ENCODE assay signal across 28 mouse cellular contexts in genomic region chr6:33066462-33066861, GRCm38 (mm10). TPM values are rescaled to one million over a fixed set of nuclear protein-coding genes. Genes with fewer than 3 reads are reported as not detected.
DNase-seq lines count a peak whose midpoint lies in the region; ATAC-seq and TF ChIP-seq lines count a peak whose summit lies in the region.
"Had no signal": no experiment of that assay in that cellular context is flagged by ENCODE, and none has a peak within 500 bp of the region (broad histone marks: within the 10 kb centered on the region; RNA-seq: fewer than 3 reads in every experiment).

No protein-coding gene starts in this region.

- H3K4me1 ChIP-seq in forebrain, postnatal 0 days (ENCODE audit: insufficient read depth): no peaks in the 10 kb centered on the region
- no peaks in the 10 kb centered on the region for H3K4me1 ChIP-seq in forebrain, embryonic 10.5 days
- no peaks in the 10 kb centered on the region for H3K4me1 ChIP-seq in hindbrain, postnatal 0 days (ENCODE audit: insufficient read depth, low read length)
- no peaks in the 10 kb centered on the region for H3K4me1 ChIP-seq in hindbrain, embryonic 14.5 days (replicated peaks; ENCODE audit: control insufficient read depth, insufficient read depth, low read length)
- H3K4me1 ChIP-seq: embryonic facial prominence, embryonic 10.5 days; embryonic facial prominence, embryonic 13.5 days; heart, embryonic 10.5 days; hindbrain, embryonic 12.5 days had no signal

- no peak overlapping the region for H3K4me3 ChIP-seq in forebrain, postnatal 0 days (ENCODE audit: low read depth, low read length)
- no peak overlapping the region for H3K4me3 ChIP-seq in forebrain, embryonic 10.5 days
- H3K4me3 ChIP-seq in hindbrain, postnatal 0 days (ENCODE audit: low read length): no peak overlapping the region
- H3K4me3 ChIP-seq in hindbrain, embryonic 14.5 days (replicated peaks; ENCODE audit: low read length): no peak overlapping the region
- H3K4me3 ChIP-seq: embryonic facial prominence, embryonic 10.5 days; embryonic facial prominence, embryonic 13.5 days; erythroblast, embryonic 14.5 days; heart, adult 2 months; heart, embryonic 10.5 days; hindbrain, embryonic 12.5 days had no signal

- no peak for TF ChIP-seq CTCF in forebrain, postnatal 0 days (IDR thresholded peaks at IDR 0.05; ENCODE audit: low read depth)
- TF ChIP-seq CTCF in hindbrain, postnatal 0 days (IDR thresholded peaks at IDR 0.05; ENCODE audit: low read depth): no peak

- peak overlapping the region; percentile 74; the same call in 1 of the 2 replicates for H3K27ac ChIP-seq in forebrain, postnatal 0 days (ENCODE audit: low read depth, low read length)
- no peak overlapping the region for H3K27ac ChIP-seq in forebrain, embryonic 10.5 days
- H3K27ac ChIP-seq in hindbrain, postnatal 0 days: no peak overlapping the region
- H3K27ac ChIP-seq in hindbrain, embryonic 14.5 days: no peak overlapping the region
- H3K27ac ChIP-seq: embryonic facial prominence, embryonic 10.5 days; embryonic facial prominence, embryonic 13.5 days; heart, adult 2 months; heart, embryonic 10.5 days; hindbrain, embryonic 12.5 days had no signal

- peak; percentile 49 for DNase-seq in forebrain, postnatal 0 days
- DNase-seq in forebrain, embryonic 10.5 days (ENCODE audit: extremely low spot score, low spot score): no peak
- no peak for DNase-seq in hindbrain, postnatal 0 days (ENCODE audit: low spot score)
- no peak for DNase-seq in hindbrain, embryonic 14.5 days (ENCODE audit: low spot score)
- DNase-seq in brain, adult 2 months (ENCODE audit: low read depth, low spot score): peak; percentile 9
- DNase-seq in retina, postnatal 1 day: peak; percentile 64
- no peak for DNase-seq in adrenal gland, adult 18-20 months (ENCODE audit: low spot score in 2 of 2)
- DNase-seq: adrenal gland, postnatal 10 days; adrenal gland, postnatal 36 days; B cell, adult 2 months; cerebellum, adult 11-12 months; cerebellum, adult 8-10 months; cerebellum, postnatal 10 days; cerebellum, postnatal 36 days; embryo, embryonic 11 days; gastrocnemius, postnatal 25 days; heart, adult 2 months; kidney, adult 18-20 months had no signal

- no peaks in the 10 kb centered on the region for H3K9me3 ChIP-seq in forebrain, postnatal 0 days (ENCODE audit: low read length)
- no peaks in the 10 kb centered on the region for H3K9me3 ChIP-seq in forebrain, embryonic 10.5 days
- no peaks in the 10 kb centered on the region for H3K9me3 ChIP-seq in hindbrain, postnatal 0 days (ENCODE audit: low read length)
- H3K9me3 ChIP-seq in hindbrain, embryonic 14.5 days (ENCODE audit: control insufficient read depth, low read length): no peaks in the 10 kb centered on the region
- H3K9me3 ChIP-seq: embryonic facial prominence, embryonic 10.5 days; embryonic facial prominence, embryonic 13.5 days; G1E; heart, embryonic 10.5 days; hindbrain, embryonic 12.5 days had no signal

- H3K27me3 ChIP-seq in forebrain, postnatal 0 days (ENCODE audit: insufficient read depth, low read length): no peaks in the 10 kb centered on the region
- no peaks in the 10 kb centered on the region for H3K27me3 ChIP-seq in forebrain, embryonic 10.5 days (ENCODE audit: poor library complexity, severe bottlenecking)
- no peaks in the 10 kb centered on the region for H3K27me3 ChIP-seq in hindbrain, postnatal 0 days (ENCODE audit: insufficient read depth, low read length)
- no peaks in the 10 kb centered on the region for H3K27me3 ChIP-seq in hindbrain, embryonic 14.5 days (ENCODE audit: control insufficient read depth, insufficient read depth, low read length)
- H3K27me3 ChIP-seq: hindbrain, embryonic 12.5 days had no signal

- H3K4me2 ChIP-seq in forebrain, postnatal 0 days (ENCODE audit: low read depth): no peak overlapping the region
- no peak overlapping the region for H3K4me2 ChIP-seq in hindbrain, postnatal 0 days (ENCODE audit: low read depth, low read length)
- H3K4me2 ChIP-seq in hindbrain, embryonic 14.5 days (replicated peaks): no peak overlapping the region
- H3K4me2 ChIP-seq: embryonic facial prominence, embryonic 13.5 days; hindbrain, embryonic 12.5 days had no signal

- no peaks in the 10 kb centered on the region for H3K36me3 ChIP-seq in forebrain, postnatal 0 days (ENCODE audit: insufficient read depth)
- H3K36me3 ChIP-seq in forebrain, embryonic 10.5 days (replicated peaks): no peaks in the 10 kb centered on the region
- no peaks in the 10 kb centered on the region for H3K36me3 ChIP-seq in hindbrain, postnatal 0 days (ENCODE audit: insufficient read depth, low read length)
- H3K36me3 ChIP-seq in hindbrain, embryonic 14.5 days (replicated peaks; ENCODE audit: control insufficient read depth, insufficient read depth): no peaks in the 10 kb centered on the region
- H3K36me3 ChIP-seq: embryonic facial prominence, embryonic 10.5 days; embryonic facial prominence, embryonic 13.5 days; G1E; heart, embryonic 10.5 days; hindbrain, embryonic 12.5 days had no signal

- WGBS in forebrain, postnatal 0 days: 51% methylated on average over 4 of the region's 4 CpGs
- WGBS in forebrain, embryonic 10.5 days: 76% methylated on average over 4 of the region's 4 CpGs
- WGBS in hindbrain, postnatal 0 days: 63% methylated on average over 4 of the region's 4 CpGs
- WGBS in hindbrain, embryonic 14.5 days: 70% methylated on average over 4 of the region's 4 CpGs

- H3K9ac ChIP-seq in forebrain, postnatal 0 days: no peak overlapping the region
- no peak overlapping the region for H3K9ac ChIP-seq in hindbrain, postnatal 0 days (replicated peaks; ENCODE audit: low read length)
- H3K9ac ChIP-seq in hindbrain, embryonic 14.5 days: no peak overlapping the region
- H3K9ac ChIP-seq: embryonic facial prominence, embryonic 13.5 days; hindbrain, embryonic 12.5 days had no signal

- peak; percentile 89 for ATAC-seq in forebrain, postnatal 0 days
- ATAC-seq in hindbrain, postnatal 0 days: peak; percentile 56; the same call in 1 of the 2 replicates
- no peak for ATAC-seq in hindbrain, embryonic 14.5 days (ENCODE audit: low FRiP score)
- ATAC-seq: forebrain, embryonic 14.5 days; hindbrain, embryonic 16.5 days; inflammation-experienced regulatory T-cells, adult 6 months; intestine, embryonic 16.5 days had no signal

RNA-seq across cellular contexts. Expression of gene Chchd3, which starts 6.4 kb away (rescaled TPM):
- total RNA-seq in forebrain, postnatal 0 days (2014; rRNA removed): 131 and 161 TPM in 2 replicates
- polyA plus RNA-seq in forebrain, postnatal 0 days (2015; fragmentation: Nextera tagmentation; extraction: Ambion mirVana): 117 TPM in 2 replicates
- 124 and 131 TPM in 2 replicates for polyA plus RNA-seq in forebrain, embryonic 10.5 days (2016; fragmentation: Nextera tagmentation; extraction: Ambion mirVana)
- total RNA-seq in hindbrain, postnatal 0 days (2014; rRNA removed): 66.6 and 98.0 TPM in 2 replicates
- polyA plus RNA-seq in hindbrain, postnatal 0 days (2015; fragmentation: Nextera tagmentation; extraction: Ambion mirVana): 130 and 131 TPM in 2 replicates
- polyA plus RNA-seq in hindbrain, embryonic 14.5 days (2014; fragmentation: Nextera tagmentation; extraction: Ambion mirVana): 111 and 126 TPM in 2 replicates
- 100 to 1,000 TPM; 173 to 251 TPM for total RNA-seq in adrenal gland, adult 18-20 months (2021)

Comparison
In these comparisons a context has a peak if more than half of its experiments do, and no peak if none do; other contexts are left out.
1. DNase-seq: peak in forebrain, postnatal 0 days (single experiment), brain, adult 2 months (single experiment) and retina, postnatal 1 day (single experiment); none in forebrain, embryonic 10.5 days (single experiment), hindbrain, postnatal 0 days (single experiment), hindbrain, embryonic 14.5 days (single experiment) and adrenal gland, adult 18-20 months (0 of 2).